Mouse (Mus musculus) thymus, postnatal 25 days (tissue): ENCODE data around the gene Rab30.
A peak's percentile ranks its signal among the peaks of the same experiment; 100 is the strongest.

Source experiments
- DNase-seq: peaks from one replicate; pipeline ENCODE4 v3.0.0; 2022

Gene Rab30

GRCm38 (mm10) chr7:92871596-92871995 lies 130.2 kb downstream of the Rab30 start:
- no peak for DNase-seq

GRCm38 (mm10) chr7:92874116-92874675 lies 132.8 kb downstream of the Rab30 start, which contains the start of the genes Ddias and Prcp:
Gene Ddias, minus strand, starts transcription at chr7:92874247.
Gene Prcp, plus strand, starts transcription at chr7:92874470.
- peak; percentile 91 for DNase-seq

- peak; percentile 91 for DNase-seq
These were observed 133.5 kb downstream of the Rab30 start for GRCm38 (mm10) chr7:92874761-92875408.

- DNase-seq = no peak
These were observed 134.7 kb downstream of the Rab30 start for GRCm38 (mm10) chr7:92876066-92876465.

- DNase-seq = no peak
These were observed 135.1 kb downstream of the Rab30 start for GRCm38 (mm10) chr7:92876538-92876937.

GRCm38 (mm10) chr7:92878575-92879285 lies 137.3 kb downstream of the Rab30 start:
- DNase-seq = no peak

GRCm38 (mm10) chr7:92883850-92884716 lies 142.7 kb downstream of the Rab30 start:
- no peak for DNase-seq

GRCm38 (mm10) chr7:92884998-92885660 lies 143.7 kb downstream of the Rab30 start:
- DNase-seq = no peak

GRCm38 (mm10) chr7:92886801-92887200 lies 145.4 kb downstream of the Rab30 start:
- DNase-seq = no peak

- no peak for DNase-seq
These were observed 145.8 kb downstream of the Rab30 start for GRCm38 (mm10) chr7:92887230-92887629.

- no peak for DNase-seq
These were observed 148.8 kb downstream of the Rab30 start for GRCm38 (mm10) chr7:92890211-92890610.

- no peak for DNase-seq
These were observed 149.3 kb downstream of the Rab30 start for GRCm38 (mm10) chr7:92890618-92891230.

- no peak for DNase-seq
These were observed 152.1 kb downstream of the Rab30 start for GRCm38 (mm10) chr7:92893478-92893877.
